Mouse (Mus musculus): ENCODE data around the gene 1700031F05Rik. TPM values are rescaled to one million over a fixed set of nuclear protein-coding genes. Genes with fewer than 3 reads are reported as not detected.
"Not testable (repeated sequence)": the region's sequence is repeated elsewhere in the genome, so short reads cannot be mapped to it uniquely, and the experiment has no call there.

The 1700031F05Rik gene
- polyA plus RNA-seq (2012; rRNA removed) (0.08 TPM in 1 of 2 replicates, not detected in the other), polyA plus RNA-seq (2014; fragmentation: Nextera tagmentation; extraction: Ambion mirVana) (not detected in 2 replicates)

DNA sequence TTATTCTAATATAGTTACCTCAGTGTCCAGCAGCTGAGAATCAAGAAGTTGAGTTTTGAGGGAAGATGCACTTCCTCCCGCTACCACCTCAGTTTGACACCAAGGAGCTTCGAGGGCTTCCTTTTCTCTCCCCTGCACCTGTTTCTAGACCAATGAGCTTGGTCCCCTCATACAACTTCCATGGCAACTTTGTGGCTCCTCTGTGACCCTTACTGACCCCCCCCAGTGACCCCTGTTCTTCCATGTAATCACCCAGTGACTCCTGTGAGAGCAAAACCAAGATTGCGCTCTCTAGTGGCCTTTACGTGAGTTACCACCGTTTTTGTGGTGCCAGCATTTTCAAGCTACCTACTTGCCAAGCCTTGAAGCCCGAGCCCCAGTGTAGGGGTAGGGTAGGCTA, at the start of gene 1700031F05Rik:
Gene 1700031F05Rik, minus strand, starts transcription at position 101 of the 400 bp plus-strand sequence.
- no peak within 1 kb of the TSS for H3K4me3 ChIP-seq (replicated peaks; ENCODE audit: low read length)
- no peaks in the 10 kb centered on the region for H3K9me3 ChIP-seq (ENCODE audit: control insufficient read depth, low read length)
- H3K36me3 ChIP-seq (ENCODE audit: control insufficient read depth, insufficient read depth, low read length): no peaks in the 10 kb centered on the region
- DNase-seq (ENCODE audit: low spot score) (no peak), ATAC-seq (ENCODE audit: low FRiP score, low read depth) (no peak)
- H3K27me3 ChIP-seq (ENCODE audit: control insufficient read depth, insufficient read depth, low read length): no peaks in the 10 kb centered on the region
- no peaks in the 10 kb centered on the region for H3K4me1 ChIP-seq (ENCODE audit: control insufficient read depth, insufficient read depth, low read length)
- WGBS: 91% methylated on average over 5 of the region's 6 CpGs
- no peak for TF ChIP-seq POLR2A (IDR thresholded peaks at IDR 0.05; ENCODE audit: borderline replicate concordance, extremely low read depth, insufficient read depth, insufficient read length)
- no peak within 1 kb of the TSS for H3K27ac ChIP-seq (replicated peaks; ENCODE audit: low read depth, low read length)
- no peak within 1 kb of the TSS for H3K4me2 ChIP-seq (replicated peaks; ENCODE audit: low read depth, low read length, severe bottlenecking)
- no peak within 1 kb of the TSS for H3K9ac ChIP-seq (ENCODE audit: low read depth, low read length, severe bottlenecking)

DNA sequence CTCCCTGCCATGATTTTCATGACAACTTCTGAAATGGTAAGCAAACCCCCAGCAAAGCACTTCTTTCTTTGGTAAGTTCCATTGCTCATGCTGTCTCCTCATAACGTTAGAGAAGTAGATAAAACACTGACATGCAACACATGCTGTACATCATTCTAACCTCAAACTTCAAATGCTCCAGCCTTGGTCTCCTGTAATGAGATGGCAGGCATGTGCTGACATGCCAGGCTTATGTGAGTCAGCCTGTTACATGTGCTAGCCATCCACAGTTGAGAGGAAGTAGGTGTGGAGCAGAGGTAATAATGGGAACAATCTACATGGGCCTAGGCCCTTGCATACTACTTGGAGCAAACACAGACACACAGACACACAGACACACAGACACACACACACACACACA, 47.1 kb upstream of the 1700031F05Rik start:
- H3K9ac ChIP-seq (ENCODE audit: low read depth, low read length, severe bottlenecking); DNase-seq (ENCODE audit: low spot score); ATAC-seq (ENCODE audit: low FRiP score, low read depth); H3K4me1 ChIP-seq (ENCODE audit: control insufficient read depth, insufficient read depth, low read length); H3K4me2 ChIP-seq (replicated peaks; ENCODE audit: low read depth, low read length, severe bottlenecking); H3K36me3 ChIP-seq (ENCODE audit: control insufficient read depth, insufficient read depth, low read length); H3K4me3 ChIP-seq (replicated peaks; ENCODE audit: low read length); H3K9me3 ChIP-seq (ENCODE audit: control insufficient read depth, low read length); H3K27ac ChIP-seq (replicated peaks; ENCODE audit: low read depth, low read length); H3K27me3 ChIP-seq (ENCODE audit: control insufficient read depth, insufficient read depth, low read length): not testable (repeated sequence)
- WGBS: 67% methylated on average over 1 of the region's 1 CpGs

DNA sequence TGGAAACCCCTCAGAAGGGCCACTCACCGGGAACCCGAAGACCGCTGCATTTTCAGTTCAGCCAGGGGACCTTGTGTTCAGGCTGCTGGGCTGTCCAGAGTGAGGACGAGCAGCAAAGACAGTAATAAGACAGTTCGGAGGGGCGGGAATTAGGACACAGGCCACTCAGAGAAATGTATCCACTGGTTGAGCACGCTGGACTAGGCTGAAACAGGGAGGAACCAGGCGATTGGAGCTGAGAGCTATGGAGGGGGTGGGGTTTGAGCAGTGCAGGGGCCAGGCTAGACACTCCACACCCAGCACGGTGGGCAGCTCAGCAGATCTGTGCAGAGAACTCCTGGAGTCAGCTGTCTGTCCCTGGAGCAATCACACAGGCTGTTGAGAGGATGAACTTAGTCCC, 40.8 kb upstream of the 1700031F05Rik start, which contains the start of the genes Dmrtc1a and 1700011M02Rik:
Gene Dmrtc1a, minus strand, starts transcription at position 101 of the 400 bp plus-strand sequence.
Gene 1700011M02Rik, plus strand, starts transcription at position 319 of the 400 bp plus-strand sequence.
- not testable (repeated sequence) for H3K9ac ChIP-seq (ENCODE audit: low read depth, low read length, severe bottlenecking); H3K27me3 ChIP-seq (ENCODE audit: control insufficient read depth, insufficient read depth, low read length); H3K4me1 ChIP-seq (ENCODE audit: control insufficient read depth, insufficient read depth, low read length); H3K27ac ChIP-seq (replicated peaks; ENCODE audit: low read depth, low read length); H3K4me3 ChIP-seq (replicated peaks; ENCODE audit: low read length); ATAC-seq (ENCODE audit: low FRiP score, low read depth); DNase-seq (ENCODE audit: low spot score); H3K36me3 ChIP-seq (ENCODE audit: control insufficient read depth, insufficient read depth, low read length); H3K9me3 ChIP-seq (ENCODE audit: control insufficient read depth, low read length); H3K4me2 ChIP-seq (replicated peaks; ENCODE audit: low read depth, low read length, severe bottlenecking)
- 89% methylated on average over 5 of the region's 9 CpGs for WGBS

DNA sequence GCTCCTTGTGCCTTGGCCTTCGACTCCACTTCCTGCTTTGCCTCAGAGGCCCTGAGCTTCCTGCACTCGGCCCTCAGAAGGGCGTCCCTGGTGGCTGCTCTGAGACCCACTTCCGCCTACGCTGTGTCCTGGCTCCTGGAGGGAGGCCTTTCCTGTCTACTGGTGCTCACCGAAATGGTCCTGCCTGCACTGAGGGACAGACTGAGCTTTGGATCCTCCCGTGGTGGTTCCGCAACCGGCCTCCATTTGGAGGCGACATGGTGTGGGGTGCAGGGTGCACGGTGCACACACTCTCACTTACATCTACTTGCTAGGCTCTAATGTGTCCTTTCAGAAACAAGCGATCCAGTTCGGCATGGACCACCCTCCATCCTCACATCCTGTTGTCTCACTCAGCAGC, 13.3 kb downstream of the 1700031F05Rik start, which contains the start of gene Dmrtc1c2:
Gene Dmrtc1c2, minus strand, starts transcription at position 101 of the 400 bp plus-strand sequence.
- H3K9me3 ChIP-seq (ENCODE audit: control insufficient read depth, low read length); H3K4me3 ChIP-seq (replicated peaks; ENCODE audit: low read length); H3K9ac ChIP-seq (ENCODE audit: low read depth, low read length, severe bottlenecking); DNase-seq (ENCODE audit: low spot score); H3K36me3 ChIP-seq (ENCODE audit: control insufficient read depth, insufficient read depth, low read length); H3K4me2 ChIP-seq (replicated peaks; ENCODE audit: low read depth, low read length, severe bottlenecking); ATAC-seq (ENCODE audit: low FRiP score, low read depth); H3K27me3 ChIP-seq (ENCODE audit: control insufficient read depth, insufficient read depth, low read length); H3K27ac ChIP-seq (replicated peaks; ENCODE audit: low read depth, low read length); H3K4me1 ChIP-seq (ENCODE audit: control insufficient read depth, insufficient read depth, low read length): not testable (repeated sequence)
- no CpG with 5 or more reads among the region's 13 CpGs for WGBS

DNA sequence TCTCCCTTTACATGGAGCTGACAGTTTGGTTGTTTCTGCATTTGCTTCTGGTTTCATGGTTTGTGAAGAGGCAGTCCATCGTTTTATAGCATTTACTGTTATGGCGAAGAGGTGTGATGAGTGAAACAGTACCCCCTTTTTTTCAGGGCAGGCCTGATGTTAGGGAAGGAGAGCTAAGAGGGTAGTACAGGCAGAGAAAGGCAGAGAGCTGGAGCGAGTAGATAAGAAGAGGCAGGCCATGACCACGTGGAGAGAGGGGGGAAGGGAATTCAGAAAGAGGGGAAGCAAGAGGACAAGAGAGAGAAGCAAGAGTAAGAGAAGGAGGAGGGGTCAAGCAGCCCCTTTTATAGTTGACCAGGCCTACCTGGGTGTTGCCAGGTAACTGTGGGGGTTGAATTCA, 55.5 kb downstream of the 1700031F05Rik start:
- no peak overlapping the region for H3K4me2 ChIP-seq (replicated peaks; ENCODE audit: low read depth, low read length, severe bottlenecking)
- no peaks in the 10 kb centered on the region for H3K9me3 ChIP-seq (ENCODE audit: control insufficient read depth, low read length)
- H3K9ac ChIP-seq (ENCODE audit: low read depth, low read length, severe bottlenecking): no peak overlapping the region
- no peaks in the 10 kb centered on the region for H3K27me3 ChIP-seq (ENCODE audit: control insufficient read depth, insufficient read depth, low read length)
- DNase-seq (ENCODE audit: low spot score) (no peak), ATAC-seq (ENCODE audit: low FRiP score, low read depth) (no peak)
- WGBS: 59% methylated on average over 4 of the region's 4 CpGs
- no peaks in the 10 kb centered on the region for H3K36me3 ChIP-seq (ENCODE audit: control insufficient read depth, insufficient read depth, low read length)
- no peak for TF ChIP-seq POLR2A (IDR thresholded peaks at IDR 0.05; ENCODE audit: borderline replicate concordance, extremely low read depth, insufficient read depth, insufficient read length)
- no peaks in the 10 kb centered on the region for H3K4me1 ChIP-seq (ENCODE audit: control insufficient read depth, insufficient read depth, low read length)
- H3K4me3 ChIP-seq (replicated peaks; ENCODE audit: low read length): no peak overlapping the region
- no peak overlapping the region for H3K27ac ChIP-seq (replicated peaks; ENCODE audit: low read depth, low read length)

Other genes with a start within 250 kb of the 1700031F05Rik start
- 14.2 and 17.0 TPM in 2 replicates for gene Phka1, start 223.7 kb downstream of the 1700031F05Rik start, polyA plus RNA-seq (2012; rRNA removed)
- 9.7 and 11.5 TPM in 2 replicates for gene Phka1, start 223.7 kb downstream of the 1700031F05Rik start, polyA plus RNA-seq (2014; fragmentation: Nextera tagmentation; extraction: Ambion mirVana)
- gene Gm3880, start 181.0 kb downstream of the 1700031F05Rik start, polyA plus RNA-seq (2012; rRNA removed): not detected in 2 replicates
- not detected in 2 replicates for gene Gm3880, start 181.0 kb downstream of the 1700031F05Rik start, polyA plus RNA-seq (2014; fragmentation: Nextera tagmentation; extraction: Ambion mirVana)
- gene Gm9112, start 160.3 kb downstream of the 1700031F05Rik start, polyA plus RNA-seq (2012; rRNA removed): not detected in 2 replicates
- not detected in 2 replicates for gene Gm9112, start 160.3 kb downstream of the 1700031F05Rik start, polyA plus RNA-seq (2014; fragmentation: Nextera tagmentation; extraction: Ambion mirVana)
- not detected in 2 replicates for gene Dmrtc1b, start 160.1 kb downstream of the 1700031F05Rik start, polyA plus RNA-seq (2012; rRNA removed)
- gene Dmrtc1b, start 160.1 kb downstream of the 1700031F05Rik start, polyA plus RNA-seq (2014; fragmentation: Nextera tagmentation; extraction: Ambion mirVana): not detected in 2 replicates
- 0.23 TPM in 1 of 2 replicates, not detected in the other for gene Dmrtc1c1, start 65.0 kb downstream of the 1700031F05Rik start, polyA plus RNA-seq (2012; rRNA removed)
- gene Dmrtc1c1, start 65.0 kb downstream of the 1700031F05Rik start, polyA plus RNA-seq (2014; fragmentation: Nextera tagmentation; extraction: Ambion mirVana): not detected in 2 replicates
- gene Dmrtc1c2, start 13.4 kb downstream of the 1700031F05Rik start, polyA plus RNA-seq (2012; rRNA removed): not detected in 2 replicates
- not detected in 2 replicates for gene Dmrtc1c2, start 13.4 kb downstream of the 1700031F05Rik start, polyA plus RNA-seq (2014; fragmentation: Nextera tagmentation; extraction: Ambion mirVana)
- gene Dmrtc1a, start 40.7 kb upstream of the 1700031F05Rik start, polyA plus RNA-seq (2012; rRNA removed): 0.55 and 1.1 TPM in 2 replicates
- gene Dmrtc1a, start 40.7 kb upstream of the 1700031F05Rik start, polyA plus RNA-seq (2014; fragmentation: Nextera tagmentation; extraction: Ambion mirVana): 0.94 and 1.0 TPM in 2 replicates
- gene 1700011M02Rik, start 40.9 kb upstream of the 1700031F05Rik start, polyA plus RNA-seq (2012; rRNA removed): not detected in 2 replicates
- gene 1700011M02Rik, start 40.9 kb upstream of the 1700031F05Rik start, polyA plus RNA-seq (2014; fragmentation: Nextera tagmentation; extraction: Ambion mirVana): not detected in 2 replicates
- not detected in 2 replicates for gene 1700018G05Rik, start 60.4 kb upstream of the 1700031F05Rik start, polyA plus RNA-seq (2012; rRNA removed)
- not detected in 2 replicates for gene 1700018G05Rik, start 60.4 kb upstream of the 1700031F05Rik start, polyA plus RNA-seq (2014; fragmentation: Nextera tagmentation; extraction: Ambion mirVana)